Comparison of ENCODE assay signal across 19 mouse cellular contexts in genomic region chr11:33800436-33801088, GRCm38 (mm10).
DNase-seq lines count a peak whose midpoint lies in the region; ATAC-seq lines count a peak whose summit lies in the region.
"Had no signal": no experiment of that assay in that cellular context is flagged by ENCODE, and none has a peak within 500 bp of the region (broad histone marks: within the 10 kb centered on the region; RNA-seq: fewer than 3 reads in every experiment).

No protein-coding gene starts in this region.

- H3K9ac ChIP-seq in limb, embryonic 15.5 days: no peak overlapping the region
- H3K9ac ChIP-seq: liver, embryonic 15.5 days; stomach, embryonic 15.5 days had no signal

- no peaks in the 10 kb centered on the region for H3K27me3 ChIP-seq in limb, embryonic 15.5 days
- H3K27me3 ChIP-seq in limb, embryonic 10.5 days (ENCODE audit: low read depth, poor library complexity, severe bottlenecking): no peaks in the 10 kb centered on the region
- H3K27me3 ChIP-seq: liver, embryonic 15.5 days; stomach, embryonic 15.5 days had no signal

- H3K4me2 ChIP-seq in limb, embryonic 15.5 days: no peak overlapping the region
- H3K4me2 ChIP-seq: liver, embryonic 15.5 days; stomach, embryonic 15.5 days had no signal

- intact Hi-C loops in gastrocnemius, postnatal 14 days (cut with DNase I; ENCODE audit: low total_unique reads): no loop called here
- intact Hi-C loops in gastrocnemius, postnatal 36 days (cut with DNase I): no loop called here
- intact Hi-C loops in heart, postnatal 10 days (cut with DNase I): no loop called here

- no peak overlapping the region for H3K4me3 ChIP-seq in limb, embryonic 15.5 days
- H3K4me3 ChIP-seq in limb, embryonic 10.5 days: no peak overlapping the region
- H3K4me3 ChIP-seq: liver, embryonic 15.5 days; midbrain, embryonic 10.5 days; stomach, embryonic 15.5 days had no signal

- ATAC-seq in limb, embryonic 15.5 days (ENCODE audit: insufficient number of reproducible peaks, low FRiP score, low TSS enrichment, low read depth): peak; percentile 14; the same call in 1 of the 2 replicates

- DNase-seq in gastrocnemius, postnatal 14 days: peak; percentile 7
- DNase-seq in gastrocnemius, postnatal 36 days: no peak
- no peak for DNase-seq in limb, embryonic 10.5 days (ENCODE audit: low spot score)
- peak; percentile 4 to 10 for DNase-seq in heart, postnatal 10 days
- peak; percentile 19 for DNase-seq in lung, postnatal 10 days
- no peak for DNase-seq in frontal cortex, adult 2 months (ENCODE audit: extremely low spot score in 1 of 2, low spot score in 1 of 2)
- DNase-seq in c-Kit-positive CD71-positive TER-119-positive erythroid progenitor cells, embryonic 14.5 days (ENCODE audit: low spot score): no peak
- DNase-seq: B cell, adult 2 months; cerebellum, adult 18-20 months; embryo, embryonic 11 days; kidney, postnatal 36 days; left cerebral cortex, postnatal 4 days; right cerebral cortex, postnatal 4 days; thymus, postnatal 36 days had no signal

- no peaks in the 10 kb centered on the region for H3K36me3 ChIP-seq in limb, embryonic 15.5 days
- H3K36me3 ChIP-seq in limb, embryonic 10.5 days: no peaks in the 10 kb centered on the region
- H3K36me3 ChIP-seq: G1E; liver, embryonic 15.5 days; midbrain, embryonic 10.5 days; stomach, embryonic 15.5 days had no signal

- WGBS in limb, embryonic 15.5 days: 45% methylated on average over 10 of the region's 10 CpGs
- WGBS in limb, embryonic 10.5 days: 77% methylated on average over 10 of the region's 10 CpGs

- H3K4me1 ChIP-seq in limb, embryonic 15.5 days: no peaks in the 10 kb centered on the region
- H3K4me1 ChIP-seq in limb, embryonic 10.5 days: no peaks in the 10 kb centered on the region
- H3K4me1 ChIP-seq: liver, embryonic 15.5 days; stomach, embryonic 15.5 days had no signal

- H3K27ac ChIP-seq in limb, embryonic 15.5 days: no peak overlapping the region
- H3K27ac ChIP-seq in limb, embryonic 10.5 days: no peak overlapping the region
- H3K27ac ChIP-seq: liver, embryonic 15.5 days; midbrain, embryonic 10.5 days; stomach, embryonic 15.5 days had no signal

- H3K9me3 ChIP-seq in limb, embryonic 15.5 days: no peaks in the 10 kb centered on the region
- no peaks in the 10 kb centered on the region for H3K9me3 ChIP-seq in limb, embryonic 10.5 days (replicated peaks)
- H3K9me3 ChIP-seq: liver, embryonic 15.5 days; midbrain, embryonic 10.5 days; stomach, embryonic 15.5 days had no signal

Comparison
In these comparisons a context has a peak if more than half of its experiments do, and no peak if none do; other contexts are left out.
1. DNase-seq: peak in gastrocnemius, postnatal 14 days (single experiment), heart, postnatal 10 days (2 of 2) and lung, postnatal 10 days (single experiment); none in gastrocnemius, postnatal 36 days (0 of 2), limb, embryonic 10.5 days (single experiment), frontal cortex, adult 2 months (0 of 2) and c-Kit-positive CD71-positive TER-119-positive erythroid progenitor cells, embryonic 14.5 days (single experiment).